Mouse (Mus musculus) erythroblast, embryonic 14.5 days (primary cell): ENCODE data around the gene Pde4d. TPM values are rescaled to one million over a fixed set of nuclear protein-coding genes. Genes with fewer than 3 reads are reported as not detected.

ENCODE experiments used
- H3K27me3 ChIP-seq: 2 replicates; pipeline ENCODE4 v1.6.1; 2012; ENCODE audit warnings: inconsistent platforms; ENCODE audit not compliant: control insufficient read depth
- H3K36me3 ChIP-seq: 2 replicates; pipeline ENCODE4 v1.6.1; 2012; ENCODE audit warnings: mild to moderate bottlenecking, inconsistent platforms; ENCODE audit not compliant: control insufficient read depth
- H3K4me1 ChIP-seq: 2 replicates; pipeline ENCODE4 v1.6.1; 2012; ENCODE audit warnings: inconsistent platforms; ENCODE audit not compliant: control insufficient read depth
- H3K4me3 ChIP-seq: replicated peaks from 2 replicates; pipeline ENCODE3; 2012; ENCODE audit warnings: moderate library complexity, mild to moderate bottlenecking, inconsistent platforms
- H3K9me3 ChIP-seq: 2 replicates; pipeline ENCODE4 v1.6.1; 2012; ENCODE audit warnings: low read length, inconsistent platforms, mixed read lengths; ENCODE audit not compliant: control insufficient read depth
- GATA1 ChIP-seq: IDR thresholded peaks from 2 replicates; pipeline ENCODE4 v1.6.1; 2012; ENCODE audit warnings: low read length, inconsistent platforms, mixed read lengths
- TAL1 ChIP-seq: IDR thresholded peaks from 3 replicates; pipeline ENCODE4 v1.6.1; 2012; ENCODE audit warnings: low read length, inconsistent platforms, mixed read lengths
- polyA plus RNA-seq: library from polyadenylated mRNA; stranded (reverse); fragments of >175 nt; gene quantifications from 2 replicates; pipeline ENCODE4 v1.2.3, GENCODE M21; 2012

Pde4d gene
- polyA plus RNA-seq, 1 experiment, result 0.23 TPM

GRCm38 (mm10) chr13:109864311-109864710 lies 1414.6 kb downstream of the Pde4d start:
- Histone ChIP-seq H3K36me3 (no peaks in the 10 kb centered on the region), H3K9me3 (no peaks in the 10 kb centered on the region), H3K4me3 (no peak overlapping the region), H3K4me1 (no peaks in the 10 kb centered on the region), H3K27me3 (no peaks in the 10 kb centered on the region)
- TF ChIP-seq GATA1, result no peak
- no peak for TF ChIP-seq TAL1

GRCm38 (mm10) chr13:109880392-109880791 lies 1430.6 kb downstream of the Pde4d start:
- Histone ChIP-seq H3K4me1 (no peaks in the 10 kb centered on the region), H3K4me3 (no peak overlapping the region), H3K9me3 (no peaks in the 10 kb centered on the region; the same call in 1 of the 2 replicates), H3K27me3 (no peaks in the 10 kb centered on the region), H3K36me3 (no peaks in the 10 kb centered on the region)
- TF ChIP-seq TAL1, result no peak

GRCm38 (mm10) chr13:109881161-109881857 lies 1431.6 kb downstream of the Pde4d start:
- TF ChIP-seq GATA1, result no peak
- TF ChIP-seq TAL1, result no peak
- Histone ChIP-seq H3K36me3 (no peaks in the 10 kb centered on the region), H3K4me1 (no peaks in the 10 kb centered on the region)

GRCm38 (mm10) chr13:109883636-109884035 lies 1433.9 kb downstream of the Pde4d start:
- Histone ChIP-seq H3K4me3 (no peak overlapping the region), H3K27me3 (no peaks in the 10 kb centered on the region), H3K36me3 (no peaks in the 10 kb centered on the region), H3K4me1 (no peaks in the 10 kb centered on the region), H3K9me3 (no peaks in the 10 kb centered on the region; the same call in 1 of the 2 replicates)
- TF ChIP-seq GATA1 (no peak), TAL1 (no peak)

More at GRCm38 (mm10) chr13:109881161-109881857, 1431.6 kb downstream of the Pde4d start:
- H3K27me3 ChIP-seq, result no peaks in the 10 kb centered on the region
- H3K4me3 ChIP-seq, result no peak overlapping the region
- H3K9me3 ChIP-seq, result no peaks in the 10 kb centered on the region; the same call in 1 of the 2 replicates

- Histone ChIP-seq H3K4me1 (no peaks in the 10 kb centered on the region), H3K27me3 (no peaks in the 10 kb centered on the region), H3K36me3 (no peaks in the 10 kb centered on the region), H3K4me3 (no peak overlapping the region), H3K9me3 (no peaks in the 10 kb centered on the region; the same call in 1 of the 2 replicates)
- TF ChIP-seq GATA1, result no peak
- TF ChIP-seq TAL1, result no peak
These were observed 1435.1 kb downstream of the Pde4d start for GRCm38 (mm10) chr13:109884812-109885211.

- no peaks in the 10 kb centered on the region for H3K9me3 ChIP-seq
- TF ChIP-seq GATA1, result no peak
- no peak for TF ChIP-seq TAL1
- H3K4me1 ChIP-seq, result peaks cover 6% of the 10 kb centered on the region
- H3K27me3 ChIP-seq, result no peaks in the 10 kb centered on the region
- H3K36me3 ChIP-seq, result no peaks in the 10 kb centered on the region
- H3K4me3 ChIP-seq, result no peak overlapping the region
These were observed 1438.5 kb downstream of the Pde4d start for GRCm38 (mm10) chr13:109888293-109888692.

GRCm38 (mm10) chr13:109891194-109891909 lies 1441.6 kb downstream of the Pde4d start:
- no peaks in the 10 kb centered on the region for H3K27me3 ChIP-seq
- H3K9me3 ChIP-seq, result no peaks in the 10 kb centered on the region
- H3K4me1 ChIP-seq, result peaks cover 6% of the 10 kb centered on the region
- TF ChIP-seq TAL1, result no peak
- TF ChIP-seq GATA1, result no peak
- H3K36me3 ChIP-seq, result no peaks in the 10 kb centered on the region
- no peak overlapping the region for H3K4me3 ChIP-seq

- Histone ChIP-seq H3K36me3 (no peaks in the 10 kb centered on the region), H3K9me3 (no peaks in the 10 kb centered on the region), H3K4me1 (peaks cover 6% of the 10 kb centered on the region), H3K4me3 (no peak overlapping the region), H3K27me3 (no peaks in the 10 kb centered on the region)
- TF ChIP-seq GATA1, result no peak
These were observed 1442.1 kb downstream of the Pde4d start for GRCm38 (mm10) chr13:109891910-109892265.
